Mouse (Mus musculus) mouse trophoblast stem cell (cell line): Measurements from ENCODE around the gene Mtmr4.

Source experiments
- in situ Hi-C, 2 experiments: fragments of 300-500 bp; cut with MseI, MboI; formaldehyde crosslinking; loops; 2 replicates in 1 of 2; 3 replicates in 1 of 2; pipeline ENCODE4 v1.15.1; 2025

Gene Mtmr4

GRCm38 (mm10) chr11:87581933-87582710, 9.8 kb upstream of the Mtmr4 start:
- in situ Hi-C loops = no loop called here

- in situ Hi-C loops = no loop called here
These were observed 8.5 kb upstream of the Mtmr4 start for GRCm38 (mm10) chr11:87583291-87584034.

GRCm38 (mm10) chr11:87584711-87585505, 7.1 kb upstream of the Mtmr4 start:
- in situ Hi-C loops = no loop called here

- in situ Hi-C loops = no loop called here
These were observed 4.6 kb upstream of the Mtmr4 start for GRCm38 (mm10) chr11:87587211-87587874.

GRCm38 (mm10) chr11:87589605-87590004, 2.4 kb upstream of the Mtmr4 start:
- in situ Hi-C loops = no loop called here

- in situ Hi-C loops = no loop called here
These were observed 979 bp upstream of the Mtmr4 start for GRCm38 (mm10) chr11:87590841-87591525.

- in situ Hi-C loops = no loop called here
These were observed 363 bp downstream of the Mtmr4 start for GRCm38 (mm10) chr11:87592354-87592695.

- in situ Hi-C loops = no loop called here
These were observed 994 bp downstream of the Mtmr4 start for GRCm38 (mm10) chr11:87592713-87593598.

GRCm38 (mm10) chr11:87595327-87595841, 3.4 kb downstream of the Mtmr4 start:
- in situ Hi-C loops = no loop called here

- in situ Hi-C loops = no loop called here
These were observed 4.0 kb downstream of the Mtmr4 start for GRCm38 (mm10) chr11:87595976-87596375.

GRCm38 (mm10) chr11:87596492-87596891, 4.5 kb downstream of the Mtmr4 start:
- in situ Hi-C loops = no loop called here

GRCm38 (mm10) chr11:87597061-87597460, 5.1 kb downstream of the Mtmr4 start:
- in situ Hi-C loops = no loop called here

- in situ Hi-C loops = no loop called here
These were observed 7.6 kb downstream of the Mtmr4 start for GRCm38 (mm10) chr11:87599395-87600089.

GRCm38 (mm10) chr11:87600322-87600853, 8.4 kb downstream of the Mtmr4 start:
- in situ Hi-C loops = no loop called here

GRCm38 (mm10) chr11:87602234-87602633, 10.3 kb downstream of the Mtmr4 start:
- in situ Hi-C loops = no loop called here

- in situ Hi-C loops = no loop called here
These were observed 11.6 kb downstream of the Mtmr4 start for GRCm38 (mm10) chr11:87603571-87603970.

- in situ Hi-C loops = no loop called here
These were observed 17.3 kb downstream of the Mtmr4 start for GRCm38 (mm10) chr11:87609264-87609663.

- in situ Hi-C loops = no loop called here
These were observed 19.6 kb downstream of the Mtmr4 start for GRCm38 (mm10) chr11:87611547-87611946.

GRCm38 (mm10) chr11:87613972-87614371, 22.0 kb downstream of the Mtmr4 start:
- in situ Hi-C loops = no loop called here
